Mouse (Mus musculus) embryonic facial prominence, embryonic 15.5 days (tissue): ENCODE data around the gene Tigd2. TPM values are rescaled to one million over a fixed set of nuclear protein-coding genes. Genes with fewer than 3 reads are reported as not detected.
A peak's percentile ranks its signal among the peaks of the same experiment; 100 is the strongest.
"Not testable (repeated sequence)": the region's sequence is repeated elsewhere in the genome, so short reads cannot be mapped to it uniquely, and the experiment has no call there.

Experiments used
- ATAC-seq: fragments of 200-750 bp; cut with Nextera tagmentation; 2 replicates; pipeline ENCODE4 v1.8.0; 2017; ENCODE audit warnings: low read depth, moderate TSS enrichment; ENCODE audit not compliant: insufficient number of reproducible peaks, low FRiP score, low TSS enrichment
- H3K27ac ChIP-seq: fragments of 300-500 bp; sonication (generic); replicated peaks from 2 replicates; pipeline ENCODE4 v1.5.1; 2015; ENCODE audit warnings: mild to moderate bottlenecking, inconsistent platforms
- H3K27me3 ChIP-seq: fragments of 300-500 bp; sonication (generic); 2 replicates; pipeline ENCODE4 v1.6.1; 2015; ENCODE audit warnings: inconsistent platforms
- H3K36me3 ChIP-seq: fragments of 300-500 bp; sonication (generic); 2 replicates; pipeline ENCODE4 v1.6.1; 2015; ENCODE audit warnings: mild to moderate bottlenecking, inconsistent platforms
- H3K4me1 ChIP-seq: fragments of 300-500 bp; sonication (generic); 2 replicates; pipeline ENCODE4 v1.6.1; 2015; ENCODE audit warnings: inconsistent platforms
- H3K4me2 ChIP-seq: fragments of 300-500 bp; sonication (generic); replicated peaks from 2 replicates; pipeline ENCODE4 v1.6.1; 2015; ENCODE audit warnings: mild to moderate bottlenecking, inconsistent platforms
- H3K4me3 ChIP-seq: fragments of 300-500 bp; sonication (generic); replicated peaks from 2 replicates; pipeline ENCODE4 v1.5.1; 2015; ENCODE audit warnings: mild to moderate bottlenecking, inconsistent platforms
- H3K9ac ChIP-seq: fragments of 300-500 bp; sonication (generic); 2 replicates; pipeline ENCODE4 v1.6.1; 2015; ENCODE audit warnings: inconsistent platforms
- H3K9me3 ChIP-seq: fragments of 300-500 bp; sonication (generic); replicated peaks from 2 replicates; pipeline ENCODE4 v1.6.1; 2016; ENCODE audit warnings: inconsistent platforms
- WGBS: fragments of 180-500 bp; shearing (Covaris S2); methylation state at CpG from one replicate; pipeline ENCODE4 v1.1.7; 2015; 5-methylcytosine and 5-hydroxymethylcytosine counted together
- polyA plus RNA-seq: library from polyadenylated mRNA; unstranded; fragments of >200 nt; fragmentation: Nextera tagmentation; extraction: Ambion mirVana; gene quantifications from 2 replicates; pipeline ENCODE4 v1.2.1, GENCODE M21; 2015

The Tigd2 gene
- polyA plus RNA-seq, 1 experiment from 2014 or later, result 13.3 TPM

- not testable (repeated sequence) for H3K27ac ChIP-seq
- 74% methylated on average over 3 of the region's 3 CpGs for WGBS
Observed at GRCm38 (mm10) chr6:59194518-59194917, 14.2 kb upstream of the Tigd2 start.

GRCm38 (mm10) chr6:59195849-59196635, 12.6 kb upstream of the Tigd2 start:
- no peak for ATAC-seq
- no peaks in the 10 kb centered on the region for H3K9me3 ChIP-seq
- no peak overlapping the region for H3K27ac ChIP-seq
- H3K4me3 ChIP-seq, result no peak overlapping the region
- no peak overlapping the region for H3K9ac ChIP-seq
- H3K4me1 ChIP-seq, result no peaks in the 10 kb centered on the region
- 46% methylated on average over 2 of the region's 2 CpGs for WGBS
- H3K36me3 ChIP-seq, result no peaks in the 10 kb centered on the region
- no peaks in the 10 kb centered on the region for H3K27me3 ChIP-seq
- no peak overlapping the region for H3K4me2 ChIP-seq

More at GRCm38 (mm10) chr6:59194518-59194917, 14.2 kb upstream of the Tigd2 start:
- ATAC-seq, H3K36me3 ChIP-seq, H3K27me3 ChIP-seq, H3K4me2 ChIP-seq, H3K4me1 ChIP-seq, H3K9me3 ChIP-seq, H3K4me3 ChIP-seq, H3K9ac ChIP-seq: not testable (repeated sequence)

- H3K27ac ChIP-seq, result no peak overlapping the region
- H3K4me2 ChIP-seq, result no peak overlapping the region
- H3K36me3 ChIP-seq, result no peaks in the 10 kb centered on the region
- ATAC-seq, result no peak
- no peaks in the 10 kb centered on the region for H3K4me1 ChIP-seq
- H3K4me3 ChIP-seq, result no peak overlapping the region
- H3K9ac ChIP-seq, result no peak overlapping the region
- no peaks in the 10 kb centered on the region for H3K9me3 ChIP-seq
- no peaks in the 10 kb centered on the region for H3K27me3 ChIP-seq
Observed at GRCm38 (mm10) chr6:59196746-59197145, 11.9 kb upstream of the Tigd2 start.

GRCm38 (mm10) chr6:59198356-59198755, 10.3 kb upstream of the Tigd2 start:
- Histone ChIP-seq H3K27ac (no peak overlapping the region), H3K27me3 (no peaks in the 10 kb centered on the region), H3K4me1 (no peaks in the 10 kb centered on the region), H3K9me3 (no peaks in the 10 kb centered on the region), H3K9ac (no peak overlapping the region), H3K4me3 (no peak overlapping the region), H3K4me2 (no peak overlapping the region), H3K36me3 (no peaks in the 10 kb centered on the region)
- 73% methylated on average over 3 of the region's 3 CpGs for WGBS
- no peak for ATAC-seq

GRCm38 (mm10) chr6:59199021-59199420, 9.6 kb upstream of the Tigd2 start:
- no peak overlapping the region for H3K27ac ChIP-seq
- H3K9me3 ChIP-seq, result no peaks in the 10 kb centered on the region
- no peaks in the 10 kb centered on the region for H3K4me1 ChIP-seq
- no peak for ATAC-seq
- H3K36me3 ChIP-seq, result no peaks in the 10 kb centered on the region
- H3K4me2 ChIP-seq, result no peak overlapping the region
- H3K4me3 ChIP-seq, result no peak overlapping the region
- H3K9ac ChIP-seq, result no peak overlapping the region
- no peaks in the 10 kb centered on the region for H3K27me3 ChIP-seq
- WGBS, result 71% methylated on average over 2 of the region's 2 CpGs

GRCm38 (mm10) chr6:59207561-59207960, 1.1 kb upstream of the Tigd2 start:
- no peak for ATAC-seq
- no peaks in the 10 kb centered on the region for H3K27me3 ChIP-seq
- no peaks in the 10 kb centered on the region for H3K9me3 ChIP-seq
- H3K4me3 ChIP-seq, result no peak overlapping the region
- H3K9ac ChIP-seq, result no peak overlapping the region
- H3K4me2 ChIP-seq, result no peak overlapping the region
- H3K36me3 ChIP-seq, result peaks cover 4% of the 10 kb centered on the region; the same call in 1 of the 2 replicates
- WGBS, result 87% methylated on average over 1 of the region's 1 CpGs
- H3K4me1 ChIP-seq, result peaks cover 3% of the 10 kb centered on the region; the same call in 1 of the 2 replicates
- no peak overlapping the region for H3K27ac ChIP-seq

- Histone ChIP-seq H3K4me3 (peak overlapping the region; percentile 71), H3K27me3 (no peaks in the 10 kb centered on the region), H3K36me3 (peaks cover 4% of the 10 kb centered on the region; the same call in 1 of the 2 replicates), H3K9ac (peak overlapping the region; percentile 69), H3K4me2 (peak overlapping the region; percentile 56), H3K9me3 (no peaks in the 10 kb centered on the region), H3K4me1 (peaks cover 3% of the 10 kb centered on the region; the same call in 1 of the 2 replicates), H3K27ac (peak overlapping the region; percentile 68)
- peak; percentile 72 for ATAC-seq
- 29% methylated on average over 5 of the region's 5 CpGs for WGBS
Observed at GRCm38 (mm10) chr6:59209299-59209707, 633 bp downstream of the Tigd2 start.

GRCm38 (mm10) chr6:59233191-59233590, 24.5 kb downstream of the Tigd2 start:
- Histone ChIP-seq H3K27ac (no peak overlapping the region), H3K4me2 (no peak overlapping the region), H3K9ac (no peak overlapping the region), H3K9me3 (no peaks in the 10 kb centered on the region), H3K36me3 (no peaks in the 10 kb centered on the region), H3K27me3 (no peaks in the 10 kb centered on the region), H3K4me3 (no peak overlapping the region), H3K4me1 (no peaks in the 10 kb centered on the region)
- no peak for ATAC-seq

- H3K4me2 ChIP-seq, result no peak overlapping the region
- H3K4me1 ChIP-seq, result no peaks in the 10 kb centered on the region
- no peaks in the 10 kb centered on the region for H3K27me3 ChIP-seq
- H3K4me3 ChIP-seq, result no peak overlapping the region
- H3K9ac ChIP-seq, result no peak overlapping the region
- no peaks in the 10 kb centered on the region for H3K36me3 ChIP-seq
- no peak for ATAC-seq
- H3K27ac ChIP-seq, result no peak overlapping the region
- no peaks in the 10 kb centered on the region for H3K9me3 ChIP-seq
Observed at GRCm38 (mm10) chr6:59233651-59234050, 25.0 kb downstream of the Tigd2 start.

- WGBS, result 21% methylated on average over 2 of the region's 2 CpGs
- no peak for ATAC-seq
- Histone ChIP-seq H3K4me3 (no peak overlapping the region), H3K27ac (no peak overlapping the region), H3K4me1 (no peaks in the 10 kb centered on the region), H3K36me3 (no peaks in the 10 kb centered on the region), H3K9me3 (no peaks in the 10 kb centered on the region), H3K4me2 (no peak overlapping the region), H3K9ac (no peak overlapping the region), H3K27me3 (no peaks in the 10 kb centered on the region)
Observed at GRCm38 (mm10) chr6:59249675-59250074, 41.0 kb downstream of the Tigd2 start.

GRCm38 (mm10) chr6:59250536-59250935, 41.9 kb downstream of the Tigd2 start:
- ATAC-seq, result no peak
- Histone ChIP-seq H3K9ac (no peak overlapping the region), H3K36me3 (no peaks in the 10 kb centered on the region), H3K27me3 (no peaks in the 10 kb centered on the region), H3K4me2 (no peak overlapping the region), H3K4me3 (no peak overlapping the region), H3K4me1 (no peaks in the 10 kb centered on the region), H3K9me3 (no peaks in the 10 kb centered on the region), H3K27ac (no peak overlapping the region)

GRCm38 (mm10) chr6:59255909-59256308, 47.2 kb downstream of the Tigd2 start:
- Histone ChIP-seq H3K27ac (no peak overlapping the region), H3K4me2 (no peak overlapping the region), H3K4me1 (no peaks in the 10 kb centered on the region), H3K36me3 (no peaks in the 10 kb centered on the region), H3K4me3 (no peak overlapping the region), H3K9me3 (no peaks in the 10 kb centered on the region), H3K9ac (no peak overlapping the region), H3K27me3 (no peaks in the 10 kb centered on the region)
- ATAC-seq, result no peak
- WGBS, result 47% methylated on average over 1 of the region's 1 CpGs
